Mouse (Mus musculus) kidney, embryonic 16.5 days (tissue): Measurements from ENCODE around the gene Gm12355. TPM values are rescaled to one million over a fixed set of nuclear protein-coding genes. Genes with fewer than 3 reads are reported as not detected.

Experiments
- polyA plus RNA-seq: library from polyadenylated mRNA; unstranded; fragments of >200 nt; fragmentation: Nextera tagmentation; extraction: Ambion mirVana; gene quantifications from 2 replicates; pipeline ENCODE4 v1.2.1, GENCODE M21; 2015

Gene Gm12355
- polyA plus RNA-seq, 1 experiment from 2014 or later: 0.86 TPM

Other genes with a start within 250 kb of the Gm12355 start
- gene Tcap, start 241.8 kb downstream of the Gm12355 start, polyA plus RNA-seq: 2.4 and 2.7 TPM in 2 replicates
- gene Pnmt, start 239.2 kb downstream of the Gm12355 start, polyA plus RNA-seq: 2.5 and 2.8 TPM in 2 replicates
- 17.6 and 22.3 TPM in 2 replicates for gene Pgap3, start 225.2 kb downstream of the Gm12355 start, polyA plus RNA-seq
- gene Erbb2, start 213.2 kb downstream of the Gm12355 start, polyA plus RNA-seq: 54.9 and 57.7 TPM in 2 replicates
- gene Mien1, start 186.7 kb downstream of the Gm12355 start, polyA plus RNA-seq: 108 and 113 TPM in 2 replicates
- gene Grb7, start 179.3 kb downstream of the Gm12355 start, polyA plus RNA-seq: 86.2 and 87.7 TPM in 2 replicates
- 0.44 and 0.54 TPM in 2 replicates for gene Ikzf3, start 79.6 kb downstream of the Gm12355 start, polyA plus RNA-seq
- gene Zpbp2, start 74.6 kb downstream of the Gm12355 start, polyA plus RNA-seq: 0.87 TPM in 1 of 2 replicates, not detected in the other
- 67.2 and 67.6 TPM in 2 replicates for gene Ormdl3, start 38.3 kb downstream of the Gm12355 start, polyA plus RNA-seq
- gene Lrrc3c, start 27.4 kb downstream of the Gm12355 start, polyA plus RNA-seq: not detected in 2 replicates
- gene Gsdma3, start 699 bp upstream of the Gm12355 start, polyA plus RNA-seq: not detected in 2 replicates
- not detected in 2 replicates for gene Gsdma2, start 21.1 kb upstream of the Gm12355 start, polyA plus RNA-seq
- not detected in 2 replicates for gene Gsdma, start 38.7 kb upstream of the Gm12355 start, polyA plus RNA-seq
- 289 and 303 TPM in 2 replicates for gene Psmd3, start 56.9 kb upstream of the Gm12355 start, polyA plus RNA-seq
- 0.11 TPM in 1 of 2 replicates, not detected in the other for gene Csf3, start 75.6 kb upstream of the Gm12355 start, polyA plus RNA-seq
- 71.4 and 73.9 TPM in 2 replicates for gene Med24, start 103.8 kb upstream of the Gm12355 start, polyA plus RNA-seq
- 24.4 and 25.9 TPM in 2 replicates for gene Thra, start 115.0 kb upstream of the Gm12355 start, polyA plus RNA-seq
- 2.2 and 2.4 TPM in 2 replicates for gene Nr1d1, start 149.7 kb upstream of the Gm12355 start, polyA plus RNA-seq
- gene Msl1, start 169.9 kb upstream of the Gm12355 start, polyA plus RNA-seq: 23.7 and 24.2 TPM in 2 replicates
- gene Casc3, start 179.2 kb upstream of the Gm12355 start, polyA plus RNA-seq: 36.2 and 41.0 TPM in 2 replicates
- 1.8 and 2.0 TPM in 2 replicates for gene Rapgefl1, start 211.1 kb upstream of the Gm12355 start, polyA plus RNA-seq
- gene Wipf2, start 238.0 kb upstream of the Gm12355 start, polyA plus RNA-seq: 5.4 and 5.9 TPM in 2 replicates